Mouse (Mus musculus): Measurements from ENCODE around the gene Mtmr3. TPM values are rescaled to one million over a fixed set of nuclear protein-coding genes. Genes with fewer than 3 reads are reported as not detected.
A peak's percentile ranks its signal among the peaks of the same experiment; 100 is the strongest.

The Mtmr3 gene
- polyA plus RNA-seq, 1 experiment from 2014 or later, result 27.1 TPM

DNA sequence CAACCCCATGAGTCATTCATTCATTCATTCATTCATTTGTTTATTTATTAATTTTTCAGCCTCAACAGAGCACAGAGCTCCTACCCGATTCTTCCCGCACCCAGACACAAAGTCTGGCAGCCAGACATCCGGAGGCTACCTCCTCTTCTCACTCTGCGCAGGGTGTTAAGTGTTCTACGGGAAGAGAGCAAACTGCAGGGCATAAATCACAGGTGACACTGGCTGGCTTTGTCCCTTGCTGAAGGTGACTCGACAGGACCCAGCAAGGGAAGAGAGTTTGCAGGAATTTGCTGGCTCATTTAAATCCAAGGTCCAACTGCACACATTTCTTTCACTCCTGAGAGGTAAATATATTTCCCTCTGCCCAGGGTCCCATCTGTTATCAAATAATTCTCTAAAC lies 9.8 kb upstream of the Mtmr3 start:
- Histone ChIP-seq H3K9ac (replicated peaks; ENCODE audit: low read length) (no peak overlapping the region), H3K27me3 (ENCODE audit: insufficient read depth, low read length) (no peaks in the 10 kb centered on the region), H3K9me3 (ENCODE audit: low read length) (no peaks in the 10 kb centered on the region), H3K27ac (ENCODE audit: low read length) (no peak overlapping the region; the same call in 1 of the 2 replicates), H3K36me3 (ENCODE audit: insufficient read depth, low read length) (no peaks in the 10 kb centered on the region), H3K4me1 (ENCODE audit: insufficient read depth, low read length) (peaks cover 11% of the 10 kb centered on the region), H3K4me3 (ENCODE audit: low read length) (no peak overlapping the region), H3K4me2 (replicated peaks; ENCODE audit: low read depth, low read length) (no peak overlapping the region)
- ATAC-seq (ENCODE audit: low FRiP score, low TSS enrichment), result no peak
- WGBS, result 3% methylated on average over 6 of the region's 6 CpGs

DNA sequence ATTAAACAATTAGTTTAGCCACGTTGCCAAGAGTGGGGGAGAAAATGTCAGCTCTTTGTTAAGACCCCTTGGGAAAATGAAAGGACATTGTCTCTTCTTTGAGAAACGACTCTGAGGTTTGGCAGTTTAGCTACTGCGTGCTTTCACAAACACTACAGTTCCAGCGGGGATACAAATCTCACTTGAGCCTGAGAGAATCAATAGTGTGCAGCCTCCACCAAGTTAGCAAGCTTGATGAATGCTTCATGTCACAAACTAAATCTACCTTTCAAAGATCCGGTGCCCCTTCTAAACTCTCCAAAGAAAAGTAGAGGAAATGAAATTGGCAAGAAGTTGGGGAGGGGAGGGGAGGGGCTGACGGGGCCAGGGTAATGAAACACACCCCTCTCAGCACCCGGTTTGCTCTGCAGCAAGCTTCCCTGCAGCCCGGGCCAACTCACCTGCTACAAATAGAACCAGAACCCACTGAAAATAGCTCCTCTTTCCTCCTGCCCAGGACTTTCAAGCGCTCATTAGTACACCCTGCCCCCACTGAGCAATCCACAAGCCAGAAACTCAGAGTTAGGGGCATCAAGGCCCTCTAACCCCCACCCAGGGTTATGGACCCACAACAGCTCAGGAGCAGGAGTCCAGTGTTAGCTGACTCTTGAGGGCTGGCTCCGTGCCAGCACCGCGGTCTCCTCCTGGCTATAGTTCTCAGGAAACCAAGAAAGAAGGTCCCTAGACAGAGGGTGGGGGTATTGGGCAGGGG lies 8.2 kb upstream of the Mtmr3 start:
- no peak overlapping the region for H3K27ac ChIP-seq (ENCODE audit: low read length)
- ATAC-seq (ENCODE audit: low FRiP score, low TSS enrichment), result peak; percentile 46; the same call in 1 of the 2 replicates
- no peaks in the 10 kb centered on the region for H3K9me3 ChIP-seq (ENCODE audit: low read length)
- peaks cover 11% of the 10 kb centered on the region for H3K4me1 ChIP-seq (ENCODE audit: insufficient read depth, low read length)
- H3K4me3 ChIP-seq (ENCODE audit: low read length), result no peak overlapping the region
- H3K36me3 ChIP-seq (ENCODE audit: insufficient read depth, low read length), result no peaks in the 10 kb centered on the region
- H3K9ac ChIP-seq (replicated peaks; ENCODE audit: low read length), result no peak overlapping the region
- 32% methylated on average over 12 of the region's 12 CpGs for WGBS
- no peak overlapping the region for H3K4me2 ChIP-seq (replicated peaks; ENCODE audit: low read depth, low read length)
- H3K27me3 ChIP-seq (ENCODE audit: insufficient read depth, low read length), result no peaks in the 10 kb centered on the region

DNA sequence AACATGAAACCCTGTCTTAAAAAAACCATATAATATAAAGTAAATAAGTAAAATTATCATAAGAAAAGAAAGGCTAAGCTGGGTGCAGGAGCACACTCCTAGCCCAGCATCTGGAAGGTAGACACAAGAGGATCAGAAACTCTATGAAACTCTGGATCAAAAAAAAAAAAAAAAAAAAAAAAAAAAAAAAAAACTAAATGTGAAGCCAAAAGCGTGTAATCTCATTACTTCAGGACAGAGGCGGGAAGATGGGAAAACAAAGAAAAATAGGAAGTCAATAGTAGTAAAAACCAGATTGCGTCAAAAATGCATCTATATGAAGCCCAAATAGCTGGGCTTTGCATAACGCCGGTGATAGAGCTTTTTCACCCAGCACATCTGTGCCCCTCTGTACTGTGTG lies 7.2 kb upstream of the Mtmr3 start:
- Histone ChIP-seq H3K4me3 (ENCODE audit: low read length) (no peak overlapping the region), H3K36me3 (ENCODE audit: insufficient read depth, low read length) (no peaks in the 10 kb centered on the region), H3K27ac (ENCODE audit: low read length) (no peak overlapping the region), H3K27me3 (ENCODE audit: insufficient read depth, low read length) (no peaks in the 10 kb centered on the region), H3K4me1 (ENCODE audit: insufficient read depth, low read length) (peaks cover 11% of the 10 kb centered on the region), H3K9ac (replicated peaks; ENCODE audit: low read length) (no peak overlapping the region), H3K9me3 (ENCODE audit: low read length) (no peaks in the 10 kb centered on the region), H3K4me2 (replicated peaks; ENCODE audit: low read depth, low read length) (no peak overlapping the region)
- no peak for ATAC-seq (ENCODE audit: low FRiP score, low TSS enrichment)
- 84% methylated on average over 5 of the region's 5 CpGs for WGBS

DNA sequence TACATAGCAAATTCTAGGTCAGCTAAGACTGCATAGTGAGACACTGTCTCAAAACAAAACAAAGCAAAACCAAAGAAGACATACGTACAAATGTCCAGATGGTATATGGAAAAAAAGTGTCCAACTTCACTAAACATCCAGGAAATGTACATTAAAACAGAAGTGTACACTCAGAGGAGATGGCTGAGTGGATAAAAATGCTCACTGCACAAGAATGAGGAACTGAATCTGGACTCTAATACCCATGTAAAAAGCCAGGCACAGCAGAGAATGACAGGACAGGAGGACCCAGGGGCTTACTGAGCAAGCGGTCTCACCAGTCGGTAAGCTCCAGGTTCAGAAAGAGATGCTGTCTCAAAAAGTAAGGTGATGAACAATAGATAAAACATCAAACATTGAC lies 5.3 kb upstream of the Mtmr3 start:
- WGBS, result 84% methylated on average over 3 of the region's 3 CpGs
- ATAC-seq (ENCODE audit: low FRiP score, low TSS enrichment), result no peak

DNA sequence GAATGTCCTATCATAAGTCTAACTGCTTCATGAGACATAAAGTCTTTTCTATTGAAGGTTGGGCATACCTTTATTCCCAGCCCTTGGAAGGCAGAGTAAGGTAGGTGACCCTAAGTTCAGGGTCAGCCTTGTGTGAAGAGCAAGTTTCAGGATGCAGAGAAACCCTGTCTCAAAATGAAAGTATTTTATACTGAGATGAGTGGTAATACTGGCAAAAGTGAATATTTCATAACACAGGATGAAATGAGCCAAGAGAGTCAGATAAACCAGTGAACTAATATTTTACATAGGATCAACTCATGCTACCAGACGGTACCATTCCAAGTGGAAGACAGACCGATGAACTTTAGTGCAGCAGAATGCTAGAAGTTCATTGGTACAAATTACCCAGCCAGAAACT lies 3.7 kb upstream of the Mtmr3 start:
- no peak overlapping the region for H3K9ac ChIP-seq (replicated peaks; ENCODE audit: low read length)
- no peak overlapping the region for H3K27ac ChIP-seq (ENCODE audit: low read length)
- H3K36me3 ChIP-seq (ENCODE audit: insufficient read depth, low read length), result no peaks in the 10 kb centered on the region
- no peak overlapping the region for H3K4me2 ChIP-seq (replicated peaks; ENCODE audit: low read depth, low read length)
- no peaks in the 10 kb centered on the region for H3K9me3 ChIP-seq (ENCODE audit: low read length)
- no peak for ATAC-seq (ENCODE audit: low FRiP score, low TSS enrichment)
- no peaks in the 10 kb centered on the region for H3K27me3 ChIP-seq (ENCODE audit: insufficient read depth, low read length)
- 84% methylated on average over 2 of the region's 2 CpGs for WGBS
- no peak overlapping the region for H3K4me3 ChIP-seq (ENCODE audit: low read length)
- H3K4me1 ChIP-seq (ENCODE audit: insufficient read depth, low read length), result peaks cover 12% of the 10 kb centered on the region

More for the DNA sequence above, 5.3 kb upstream of the Mtmr3 start:
- Histone ChIP-seq H3K27me3 (ENCODE audit: insufficient read depth, low read length) (no peaks in the 10 kb centered on the region), H3K9me3 (ENCODE audit: low read length) (no peaks in the 10 kb centered on the region), H3K27ac (ENCODE audit: low read length) (no peak overlapping the region), H3K4me3 (ENCODE audit: low read length) (no peak overlapping the region), H3K4me1 (ENCODE audit: insufficient read depth, low read length) (peaks cover 14% of the 10 kb centered on the region), H3K36me3 (ENCODE audit: insufficient read depth, low read length) (no peaks in the 10 kb centered on the region), H3K4me2 (replicated peaks; ENCODE audit: low read depth, low read length) (no peak overlapping the region), H3K9ac (replicated peaks; ENCODE audit: low read length) (no peak overlapping the region)

DNA sequence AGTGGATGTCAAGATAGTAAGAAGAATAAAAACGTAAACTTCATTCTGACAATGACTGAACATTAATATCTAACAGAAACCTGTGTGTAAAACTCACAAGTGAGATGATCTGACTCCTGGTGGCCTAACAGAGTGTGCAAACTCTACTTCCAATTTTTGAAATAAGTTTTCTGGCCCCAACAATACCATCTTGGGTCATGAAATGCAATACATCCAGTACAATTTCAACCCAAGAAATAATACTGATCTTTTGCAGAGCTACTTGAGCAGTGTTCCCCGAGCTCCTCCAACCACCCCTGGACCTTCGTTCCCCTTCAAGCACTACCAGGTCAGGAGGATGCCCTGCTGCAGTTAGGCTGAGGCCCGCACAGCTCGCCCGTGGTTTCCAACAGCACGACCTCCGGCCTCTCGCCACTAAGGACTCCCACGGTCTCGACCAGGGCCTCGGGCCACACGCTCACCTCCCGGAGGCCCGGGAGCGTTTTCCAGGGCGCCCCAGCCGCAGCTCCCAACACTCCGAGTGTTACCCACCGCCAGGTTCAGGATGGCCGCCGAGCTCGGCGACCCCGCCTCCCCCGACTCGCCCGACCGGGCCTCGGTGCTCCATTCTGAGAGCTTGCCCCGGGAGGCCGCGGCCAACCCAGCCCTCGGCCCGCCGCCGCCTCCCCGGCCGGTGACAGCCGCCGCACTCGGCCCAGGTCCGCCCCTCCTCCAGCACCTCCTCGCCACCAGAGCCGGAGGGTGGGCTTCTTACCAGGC lies 635 bp downstream of the Mtmr3 start:
- Histone ChIP-seq H3K4me2 (replicated peaks; ENCODE audit: low read depth, low read length) (peak overlapping the region; percentile 64), H3K36me3 (ENCODE audit: insufficient read depth, low read length) (no peaks in the 10 kb centered on the region), H3K9ac (replicated peaks; ENCODE audit: low read length) (peak overlapping the region; percentile 95), H3K27me3 (ENCODE audit: insufficient read depth, low read length) (no peaks in the 10 kb centered on the region), H3K9me3 (ENCODE audit: low read length) (no peaks in the 10 kb centered on the region), H3K4me1 (ENCODE audit: insufficient read depth, low read length) (peaks cover 14% of the 10 kb centered on the region), H3K4me3 (ENCODE audit: low read length) (peak overlapping the region; percentile 98), H3K27ac (ENCODE audit: low read length) (peak overlapping the region; percentile 95)
- WGBS, result under 1% methylated on average over 42 of the region's 45 CpGs
- peak; percentile 92 for ATAC-seq (ENCODE audit: low FRiP score, low TSS enrichment)

DNA sequence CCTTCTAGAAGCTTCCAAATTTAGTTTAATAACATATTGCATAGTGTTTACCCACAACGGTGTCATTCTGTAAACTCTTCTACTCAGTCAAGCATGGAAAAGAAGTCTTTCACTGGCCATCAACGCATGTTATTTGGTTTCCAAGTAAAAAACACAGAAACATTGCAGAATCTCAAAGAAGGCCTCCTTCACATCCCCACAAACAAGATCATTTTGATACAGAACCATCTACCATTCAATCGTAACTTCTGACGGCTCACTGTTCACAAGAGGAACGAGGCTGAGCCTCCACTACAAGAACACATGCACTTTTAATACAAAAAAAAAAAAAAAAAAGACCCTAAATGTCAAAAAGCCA lies 1.2 kb downstream of the Mtmr3 start:
- Histone ChIP-seq H3K4me3 (ENCODE audit: low read length) (peak overlapping the region; percentile 98), H3K9me3 (ENCODE audit: low read length) (no peaks in the 10 kb centered on the region), H3K4me2 (replicated peaks; ENCODE audit: low read depth, low read length) (peak overlapping the region; percentile 64), H3K9ac (replicated peaks; ENCODE audit: low read length) (peak overlapping the region; percentile 95), H3K27ac (ENCODE audit: low read length) (no peak overlapping the region), H3K27me3 (ENCODE audit: insufficient read depth, low read length) (no peaks in the 10 kb centered on the region), H3K4me1 (ENCODE audit: insufficient read depth, low read length) (peaks cover 14% of the 10 kb centered on the region), H3K36me3 (ENCODE audit: insufficient read depth, low read length) (no peaks in the 10 kb centered on the region)
- ATAC-seq (ENCODE audit: low FRiP score, low TSS enrichment), result no peak
- WGBS, result 19% methylated on average over 5 of the region's 5 CpGs

DNA sequence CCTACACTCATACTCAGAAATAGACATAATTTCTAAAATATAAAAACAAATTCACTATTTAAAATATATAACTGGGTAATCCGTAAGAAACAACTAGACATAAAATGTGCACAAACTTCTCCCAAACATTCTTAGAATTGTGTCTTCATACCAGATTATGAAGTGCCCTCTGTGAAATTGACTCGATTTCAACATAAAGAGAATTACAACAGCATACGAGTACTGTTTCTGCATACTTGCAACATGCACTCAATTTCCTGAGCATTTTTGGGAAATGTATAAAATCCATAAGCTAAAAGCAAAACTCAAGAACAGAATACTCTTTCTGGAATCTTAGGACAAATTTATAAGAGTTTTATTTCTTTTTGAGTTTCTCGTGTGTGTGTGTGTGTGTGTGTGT lies 2.9 kb downstream of the Mtmr3 start:
- peaks cover 14% of the 10 kb centered on the region for H3K4me1 ChIP-seq (ENCODE audit: insufficient read depth, low read length)
- no peaks in the 10 kb centered on the region for H3K27me3 ChIP-seq (ENCODE audit: insufficient read depth, low read length)
- H3K9ac ChIP-seq (replicated peaks; ENCODE audit: low read length), result no peak overlapping the region
- WGBS, result 84% methylated on average over 4 of the region's 4 CpGs
- no peaks in the 10 kb centered on the region for H3K36me3 ChIP-seq (ENCODE audit: insufficient read depth, low read length)
- no peak overlapping the region for H3K27ac ChIP-seq (ENCODE audit: low read length)
- H3K4me2 ChIP-seq (replicated peaks; ENCODE audit: low read depth, low read length), result no peak overlapping the region
- no peak overlapping the region for H3K4me3 ChIP-seq (ENCODE audit: low read length)
- no peak for ATAC-seq (ENCODE audit: low FRiP score, low TSS enrichment)
- no peaks in the 10 kb centered on the region for H3K9me3 ChIP-seq (ENCODE audit: low read length)

DNA sequence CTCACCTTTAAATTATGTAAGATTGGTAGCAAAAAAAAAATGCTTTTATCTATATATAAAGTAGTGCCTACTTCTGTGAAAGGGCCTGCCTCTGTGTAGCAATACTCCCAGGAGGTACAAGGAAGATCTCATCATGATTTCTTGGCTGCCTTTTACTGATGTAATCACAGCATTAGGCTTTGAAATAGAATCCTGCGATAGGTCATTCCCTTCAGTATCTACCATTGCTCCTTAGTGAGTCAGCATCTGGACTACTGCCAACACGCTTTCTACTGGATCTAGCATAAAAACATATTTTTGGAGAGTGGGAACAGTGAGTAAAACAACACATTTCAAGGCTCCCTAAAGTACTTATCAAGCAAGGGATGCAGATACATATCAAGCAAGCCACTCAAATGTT lies 16.0 kb downstream of the Mtmr3 start:
- Histone ChIP-seq H3K4me3 (ENCODE audit: low read length) (no peak overlapping the region), H3K9ac (replicated peaks; ENCODE audit: low read length) (no peak overlapping the region), H3K9me3 (ENCODE audit: low read length) (no peaks in the 10 kb centered on the region), H3K4me1 (ENCODE audit: insufficient read depth, low read length) (0 out of 2 replicates have a peak, but pooled peaks cover 9% of the 10 kb centered on the region), H3K4me2 (replicated peaks; ENCODE audit: low read depth, low read length) (no peak overlapping the region), H3K36me3 (ENCODE audit: insufficient read depth, low read length) (no peaks in the 10 kb centered on the region), H3K27me3 (ENCODE audit: insufficient read depth, low read length) (no peaks in the 10 kb centered on the region), H3K27ac (ENCODE audit: low read length) (no peak overlapping the region)
- ATAC-seq (ENCODE audit: low FRiP score, low TSS enrichment), result no peak
- WGBS, result 63% methylated on average over 2 of the region's 2 CpGs

DNA sequence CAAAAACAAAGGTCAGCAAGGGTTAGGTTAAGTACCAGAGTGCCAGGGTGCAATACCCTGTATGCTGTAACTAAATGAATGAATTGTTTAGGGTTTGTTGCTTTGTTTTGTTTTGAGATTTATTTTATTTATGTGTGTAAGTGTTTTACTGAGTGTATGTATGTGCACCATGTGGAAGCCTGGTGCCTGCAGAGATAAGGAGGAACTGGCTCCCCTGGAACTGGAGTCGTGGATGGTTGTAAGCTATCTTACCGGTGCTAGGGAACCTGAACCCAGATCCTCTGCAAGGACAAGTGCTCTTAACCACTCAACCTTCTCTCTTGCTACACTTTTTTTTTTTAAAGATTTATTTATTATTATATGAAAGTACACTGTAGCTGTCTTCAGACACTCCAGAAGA lies 17.6 kb downstream of the Mtmr3 start:
- Histone ChIP-seq H3K9ac (replicated peaks; ENCODE audit: low read length) (no peak overlapping the region), H3K36me3 (ENCODE audit: insufficient read depth, low read length) (no peaks in the 10 kb centered on the region), H3K4me1 (ENCODE audit: insufficient read depth, low read length) (0 out of 2 replicates have a peak, but pooled peaks cover 9% of the 10 kb centered on the region), H3K4me3 (ENCODE audit: low read length) (no peak overlapping the region), H3K27ac (ENCODE audit: low read length) (no peak overlapping the region), H3K4me2 (replicated peaks; ENCODE audit: low read depth, low read length) (no peak overlapping the region), H3K27me3 (ENCODE audit: insufficient read depth, low read length) (no peaks in the 10 kb centered on the region), H3K9me3 (ENCODE audit: low read length) (no peaks in the 10 kb centered on the region)
- no peak for ATAC-seq (ENCODE audit: low FRiP score, low TSS enrichment)
- WGBS, result 90% methylated on average over 2 of the region's 2 CpGs

Measured in kidney, embryonic 16.5 days (tissue).